Mouse (Mus musculus) macrophage (primary cell): ENCODE results near the gene Tmem269. TPM values are rescaled to one million over a fixed set of nuclear protein-coding genes. Genes with fewer than 3 reads are reported as not detected.

ENCODE experiments used
- H3K27ac ChIP-seq: fragments of 350-480 bp; formaldehyde crosslinking; 2 replicates; pipeline ENCODE4 v1.9.0; 2021
- H3K36me3 ChIP-seq: fragments of 350-480 bp; formaldehyde crosslinking; 2 replicates; pipeline ENCODE4 v1.9.0; 2021; ENCODE audit errors: inconsistent target
- H3K4me3 ChIP-seq: fragments of 350-480 bp; formaldehyde crosslinking; 2 replicates; pipeline ENCODE4 v1.9.0; 2021; ENCODE audit errors: inconsistent target
- H3K79me2 ChIP-seq: fragments of 350-480 bp; formaldehyde crosslinking; 2 replicates; pipeline ENCODE4 v1.9.0; 2021; ENCODE audit errors: inconsistent target
- WGBS: methylation state at CpG from one replicate; pipeline ENCODE4 v1.1.7; 2026; ENCODE audit warnings: inconsistent platforms; ENCODE audit not compliant: missing documents; 5-methylcytosine and 5-hydroxymethylcytosine counted together
- polyA plus RNA-seq: library from polyadenylated mRNA; stranded (reverse); fragments of 250-400 nt; gene quantifications from 3 replicates; pipeline ENCODE4 v1.2.4, GENCODE M21; 2018; ENCODE audit warnings: inconsistent platforms

The Tmem269 gene
- polyA plus RNA-seq, 1 experiment from 2014 or later = not detected

- WGBS = 82% methylated on average over 4 of the region's 4 CpGs
- no peaks in the 10 kb centered on the region for H3K36me3 ChIP-seq
- no peaks in the 10 kb centered on the region for H3K79me2 ChIP-seq
- H3K4me3 ChIP-seq = no peak overlapping the region
- no peak overlapping the region for H3K27ac ChIP-seq
Measured at GRCm38 (mm10) chr4:119180133-119180707, 37.8 kb downstream of the Tmem269 start.

DNA sequence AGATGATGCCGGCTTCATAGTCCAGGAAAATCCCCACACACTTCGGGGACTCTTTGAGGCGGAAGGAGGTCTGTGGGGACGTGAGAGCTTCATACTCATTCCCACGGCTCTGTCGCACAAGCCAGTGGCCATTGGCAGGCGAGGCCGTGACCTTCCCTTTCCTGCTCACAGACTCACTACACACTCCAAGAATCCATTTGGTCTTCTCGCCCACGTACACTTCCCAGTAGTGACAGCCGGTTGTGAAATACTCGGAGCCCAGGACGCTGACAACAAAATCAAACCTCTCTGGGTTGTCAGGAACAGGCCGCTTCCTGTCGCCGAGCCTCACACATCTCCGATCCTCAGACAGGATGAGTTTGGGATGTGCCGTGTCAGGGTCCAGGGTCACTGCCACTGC is 39.7 kb downstream of the Tmem269 start:
- H3K36me3 ChIP-seq = no peaks in the 10 kb centered on the region
- H3K27ac ChIP-seq = no peak overlapping the region
- WGBS = 90% methylated on average over 18 of the region's 18 CpGs

GRCm38 (mm10) chr4:119177702-119178101 is 40.3 kb downstream of the Tmem269 start:
- Histone ChIP-seq H3K27ac (no peak overlapping the region), H3K4me3 (no peak overlapping the region), H3K36me3 (no peaks in the 10 kb centered on the region), H3K79me2 (no peaks in the 10 kb centered on the region)
- 50% methylated on average over 5 of the region's 5 CpGs for WGBS

More for the DNA sequence above, 39.7 kb downstream of the Tmem269 start:
- no peaks in the 10 kb centered on the region for H3K79me2 ChIP-seq
- no peak overlapping the region for H3K4me3 ChIP-seq

GRCm38 (mm10) chr4:119173851-119174453 is 44.1 kb downstream of the Tmem269 start, which contains the start of gene Zfp691:
Gene Zfp691, minus strand, starts transcription at chr4:119174195.
- Histone ChIP-seq H3K79me2 (no peaks in the 10 kb centered on the region), H3K4me3 (peak within 1 kb of the TSS; percentile 91), H3K36me3 (no peaks in the 10 kb centered on the region; the same call in 1 of the 2 replicates), H3K27ac (no peak within 1 kb of the TSS)
- WGBS = under 1% methylated on average over 40 of the region's 40 CpGs

- WGBS = 26% methylated on average over 18 of the region's 18 CpGs
- Histone ChIP-seq H3K4me3 (peak overlapping the region; percentile 91), H3K79me2 (no peaks in the 10 kb centered on the region), H3K36me3 (no peaks in the 10 kb centered on the region; the same call in 1 of the 2 replicates), H3K27ac (no peak overlapping the region)
Measured at GRCm38 (mm10) chr4:119172919-119173650, 44.9 kb downstream of the Tmem269 start.

DNA sequence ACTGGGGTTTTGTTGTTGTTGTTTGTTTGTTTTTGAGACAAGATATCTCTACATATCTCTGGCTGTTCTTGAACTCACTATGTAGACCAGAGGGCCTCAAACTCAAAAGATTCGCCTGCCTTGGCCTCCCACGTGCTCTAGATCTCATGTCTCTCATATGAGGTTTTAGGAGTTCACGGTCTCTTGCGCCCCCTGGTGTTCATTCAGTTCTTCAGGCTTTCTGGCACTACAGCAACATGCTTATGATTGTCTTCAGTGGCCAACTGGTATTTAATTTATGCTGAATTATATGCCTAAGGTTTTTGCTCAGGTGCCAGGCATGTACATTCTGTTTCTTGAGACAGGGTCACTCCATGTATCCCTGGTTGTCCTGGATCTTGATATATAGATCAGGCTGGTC is 50.4 kb downstream of the Tmem269 start:
- H3K79me2 ChIP-seq = no peaks in the 10 kb centered on the region
- no peaks in the 10 kb centered on the region; the same call in 1 of the 2 replicates for H3K36me3 ChIP-seq
- H3K4me3 ChIP-seq = no peak overlapping the region
- 2% methylated on average over 4 of the region's 4 CpGs for WGBS
- no peak overlapping the region for H3K27ac ChIP-seq

DNA sequence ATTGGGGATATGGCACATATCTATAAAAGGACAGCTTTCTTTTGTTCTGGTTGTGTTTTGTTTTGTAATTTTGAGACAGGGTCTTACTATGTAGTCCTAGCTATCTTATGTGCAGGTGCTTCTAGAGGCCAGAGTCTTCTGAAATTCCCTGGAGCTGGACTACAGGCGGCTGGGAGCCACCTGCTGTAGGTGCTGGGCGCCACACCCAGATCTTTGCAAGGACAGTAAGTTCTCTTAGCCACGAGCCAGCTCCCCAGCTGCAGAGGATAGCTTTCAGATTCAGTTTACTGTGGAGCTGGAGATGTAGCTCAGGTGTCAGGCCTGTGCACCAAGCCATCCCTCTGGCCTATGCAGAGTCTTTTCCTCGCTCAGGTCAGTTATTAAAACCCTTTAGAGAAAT is 50.9 kb downstream of the Tmem269 start:
- Histone ChIP-seq H3K79me2 (no peaks in the 10 kb centered on the region), H3K27ac (no peak overlapping the region), H3K36me3 (no peaks in the 10 kb centered on the region; the same call in 1 of the 2 replicates), H3K4me3 (no peak overlapping the region)
- WGBS = 91% methylated on average over 4 of the region's 4 CpGs

DNA sequence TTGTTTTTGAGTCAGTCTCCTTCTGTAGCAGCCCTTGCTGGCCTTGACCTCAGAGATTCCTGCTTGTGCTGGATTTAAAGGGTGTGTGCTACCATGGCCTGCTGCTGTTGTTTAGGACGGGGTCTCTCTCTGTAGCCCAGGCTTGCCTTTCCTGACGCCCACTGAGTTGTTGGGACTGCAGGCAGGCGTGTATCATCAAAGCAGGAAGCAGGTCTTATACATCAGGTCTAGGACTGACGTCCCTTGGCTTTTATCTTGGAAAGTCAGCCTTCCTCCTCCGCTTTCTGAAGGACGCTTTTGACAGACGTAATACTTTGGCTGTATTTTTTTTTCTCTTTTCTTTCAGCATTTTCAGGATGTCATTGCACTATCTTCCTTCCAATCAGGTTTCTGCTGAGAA is 52.1 kb downstream of the Tmem269 start:
- no peaks in the 10 kb centered on the region; the same call in 1 of the 2 replicates for H3K36me3 ChIP-seq
- H3K27ac ChIP-seq = no peak overlapping the region
- H3K79me2 ChIP-seq = no peaks in the 10 kb centered on the region
- 78% methylated on average over 7 of the region's 7 CpGs for WGBS
- H3K4me3 ChIP-seq = no peak overlapping the region

- no peak overlapping the region for H3K27ac ChIP-seq
- no peaks in the 10 kb centered on the region for H3K36me3 ChIP-seq
- 96% methylated on average over 2 of the region's 4 CpGs for WGBS
- no peak overlapping the region for H3K4me3 ChIP-seq
- H3K79me2 ChIP-seq = no peaks in the 10 kb centered on the region
Measured at GRCm38 (mm10) chr4:119162990-119163389, 55.0 kb downstream of the Tmem269 start.

DNA sequence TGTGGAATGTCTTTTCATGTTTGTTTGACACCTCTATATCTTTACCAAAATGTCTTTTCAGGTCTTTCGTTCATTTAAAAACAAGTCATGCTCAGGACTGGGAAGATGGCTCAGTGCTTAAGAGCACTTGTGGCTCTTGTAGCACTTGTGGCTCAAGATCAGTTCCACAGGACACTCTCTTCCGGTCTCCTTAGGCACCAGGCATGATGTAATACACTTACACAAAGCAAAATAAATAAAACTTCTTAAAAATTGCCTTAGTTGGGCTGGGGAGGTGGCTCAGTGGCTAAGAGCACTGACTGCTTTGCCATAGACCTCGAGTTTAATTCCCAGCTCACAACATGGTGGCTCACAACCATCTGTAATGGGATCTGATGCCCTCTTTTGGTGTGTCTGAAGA is 56.7 kb downstream of the Tmem269 start:
- Histone ChIP-seq H3K27ac (no peak overlapping the region), H3K36me3 (no peaks in the 10 kb centered on the region), H3K4me3 (no peak overlapping the region), H3K79me2 (no peaks in the 10 kb centered on the region)
- 90% methylated on average over 3 of the region's 3 CpGs for WGBS

DNA sequence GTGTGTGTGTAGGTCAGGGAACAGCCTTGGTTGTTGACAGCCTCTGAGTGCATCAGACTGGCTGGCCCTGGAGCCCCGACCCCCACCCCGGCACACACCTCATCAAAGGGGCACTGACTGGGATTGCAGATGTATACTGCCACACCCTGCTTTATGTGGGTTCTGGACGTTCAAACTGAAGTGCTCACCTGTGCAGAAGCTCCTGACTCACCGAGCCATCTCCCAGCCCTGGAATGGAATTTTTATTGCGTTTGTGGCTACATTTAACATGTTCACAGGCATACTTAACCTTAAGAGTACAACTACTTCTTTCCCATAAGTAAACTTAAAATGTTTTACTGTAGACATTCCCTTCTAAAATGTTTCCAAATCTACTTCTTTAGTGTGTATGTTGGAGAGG is 60.1 kb downstream of the Tmem269 start:
- Histone ChIP-seq H3K79me2 (no peaks in the 10 kb centered on the region), H3K36me3 (no peaks in the 10 kb centered on the region), H3K27ac (no peak overlapping the region), H3K4me3 (no peak overlapping the region)
- 83% methylated on average over 5 of the region's 5 CpGs for WGBS

GRCm38 (mm10) chr4:119157186-119157585 is 60.8 kb downstream of the Tmem269 start:
- Histone ChIP-seq H3K79me2 (no peaks in the 10 kb centered on the region), H3K36me3 (no peaks in the 10 kb centered on the region), H3K4me3 (no peak overlapping the region), H3K27ac (no peak overlapping the region)
- 29% methylated on average over 2 of the region's 2 CpGs for WGBS
